Mouse (Mus musculus) splenic B cell, adult 2 months (primary cell): ENCODE data around the gene Tph1.
"Not testable (repeated sequence)": the region's sequence is repeated elsewhere in the genome, so short reads cannot be mapped to it uniquely, and the experiment has no call there.

ENCODE experiments used
- DNase-seq: peaks from one replicate; pipeline ENCODE4 v3.0.0-alpha.2; 2011; ENCODE audit warnings: low read depth, low spot score
- H3K27me3 ChIP-seq: 2 replicates; pipeline ENCODE4 v1.6.1; 2012; ENCODE audit warnings: mild to moderate bottlenecking, low read length, moderate library complexity, mixed read lengths; ENCODE audit not compliant: control insufficient read depth, poor library complexity, insufficient read depth, severe bottlenecking
- H3K36me3 ChIP-seq: 2 replicates; pipeline ENCODE4 v1.6.1; 2012; ENCODE audit warnings: mild to moderate bottlenecking, low read length, moderate library complexity, mixed read lengths; ENCODE audit not compliant: control insufficient read depth, poor library complexity, insufficient read depth, severe bottlenecking

Gene Tph1

DNA sequence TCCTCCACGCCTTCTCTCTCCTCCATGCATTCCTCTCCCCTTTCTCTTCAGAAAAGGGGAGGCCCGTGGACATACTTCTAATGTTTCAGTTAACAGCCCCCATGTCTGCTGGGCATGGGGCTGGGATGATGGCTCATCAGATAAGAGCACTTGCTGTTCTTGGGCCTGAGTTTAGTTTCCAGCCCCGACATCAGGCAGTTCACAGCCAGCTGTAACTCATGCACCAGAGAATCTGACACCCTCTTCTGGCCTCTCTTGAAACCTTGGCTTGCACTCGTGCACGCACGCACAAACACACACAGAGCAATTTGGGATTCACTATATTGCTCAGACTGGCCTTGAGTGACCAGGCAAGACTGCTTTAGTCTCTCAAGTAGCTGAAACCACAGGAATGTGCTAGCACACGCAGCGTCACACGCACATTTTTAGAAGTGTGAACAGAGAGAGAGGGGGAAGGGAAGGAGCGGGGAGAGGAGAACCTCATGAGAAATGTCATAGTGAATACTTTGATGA is at the start of gene Tph1:
Gene Tph1, minus strand, starts transcription at position 378 of the 513 bp plus-strand sequence.
- no peak for DNase-seq
- no peaks in the 10 kb centered on the region for H3K27me3 ChIP-seq

DNA sequence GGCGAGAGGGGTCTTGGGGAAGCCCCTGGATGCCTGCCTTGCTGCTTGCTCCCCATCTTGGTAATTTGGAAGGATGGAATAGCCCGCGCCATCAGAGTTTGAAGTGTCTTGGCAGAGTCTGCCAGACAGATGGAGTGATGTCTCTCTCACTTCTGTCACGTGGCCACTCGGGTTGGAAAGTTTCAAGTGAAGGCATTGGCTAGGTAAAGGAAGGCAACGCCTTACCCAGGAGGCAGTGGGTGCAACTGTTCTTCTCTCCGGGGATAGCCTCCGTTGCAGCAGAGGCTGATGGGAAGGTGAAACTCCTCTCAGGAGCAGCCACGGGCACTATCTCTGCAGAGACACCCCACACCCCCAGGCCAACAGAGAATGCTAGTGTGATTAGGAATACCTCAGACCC is 48.1 kb upstream of the Tph1 start:
- H3K27me3 ChIP-seq = no peaks in the 10 kb centered on the region
- DNase-seq = no peak
- no peaks in the 10 kb centered on the region for H3K36me3 ChIP-seq

More for the DNA sequence above, at the start of gene Tph1:
- no peaks in the 10 kb centered on the region for H3K36me3 ChIP-seq

DNA sequence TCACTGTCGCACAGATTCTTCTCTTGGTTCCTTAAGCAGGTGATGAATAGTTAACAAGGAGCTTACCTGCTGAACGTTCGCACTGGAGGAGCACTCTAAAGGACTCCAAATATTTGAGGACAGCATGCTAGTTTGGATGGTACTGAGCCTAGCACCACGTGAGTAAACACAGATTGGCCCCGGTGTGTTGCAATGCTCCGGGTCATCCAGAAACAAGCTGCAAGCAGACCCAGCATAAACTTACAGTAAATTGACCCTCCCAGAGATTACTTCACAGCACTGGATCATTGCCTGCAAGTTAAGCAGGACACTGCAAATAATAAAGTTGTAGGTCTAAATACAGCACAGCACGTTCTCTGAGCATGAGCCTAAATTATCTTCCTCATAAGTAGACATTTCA is 47.2 kb upstream of the Tph1 start:
- Histone ChIP-seq H3K27me3 (no peaks in the 10 kb centered on the region), H3K36me3 (no peaks in the 10 kb centered on the region)
- DNase-seq = no peak

DNA sequence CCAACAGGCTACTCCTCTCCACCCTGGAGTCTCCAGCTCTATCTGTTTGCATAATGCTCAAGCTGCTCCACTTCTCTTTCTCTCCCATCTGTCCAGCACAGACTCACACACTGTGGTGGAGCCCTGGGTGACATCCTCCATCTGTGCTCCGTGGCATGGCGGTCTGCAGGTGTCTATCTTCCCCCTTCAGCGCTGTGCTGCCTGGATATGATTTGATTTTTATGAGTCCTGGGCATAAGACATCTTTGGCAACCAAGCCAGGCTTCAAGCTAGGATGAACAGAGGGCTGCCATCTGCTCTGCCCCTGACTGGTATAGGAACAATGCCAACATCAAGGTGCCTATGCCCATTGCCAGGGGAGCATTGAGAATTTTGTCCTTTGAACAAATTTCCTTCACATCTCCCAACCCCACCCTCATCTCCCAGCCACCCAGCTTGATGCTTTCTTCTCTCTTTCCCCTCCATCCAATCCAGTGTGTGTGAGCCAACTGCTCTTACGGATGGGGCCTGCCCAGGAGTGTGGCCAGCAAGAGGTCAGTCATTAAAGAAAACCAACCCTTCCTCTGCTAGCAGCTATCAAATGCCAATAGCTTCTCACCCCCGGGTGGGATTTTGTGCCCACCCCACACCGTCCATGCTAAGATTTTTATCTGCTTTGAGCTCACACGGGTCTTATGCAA is 46.4 kb upstream of the Tph1 start:
- DNase-seq = no peak
- Histone ChIP-seq H3K36me3 (no peaks in the 10 kb centered on the region), H3K27me3 (no peaks in the 10 kb centered on the region)

DNA sequence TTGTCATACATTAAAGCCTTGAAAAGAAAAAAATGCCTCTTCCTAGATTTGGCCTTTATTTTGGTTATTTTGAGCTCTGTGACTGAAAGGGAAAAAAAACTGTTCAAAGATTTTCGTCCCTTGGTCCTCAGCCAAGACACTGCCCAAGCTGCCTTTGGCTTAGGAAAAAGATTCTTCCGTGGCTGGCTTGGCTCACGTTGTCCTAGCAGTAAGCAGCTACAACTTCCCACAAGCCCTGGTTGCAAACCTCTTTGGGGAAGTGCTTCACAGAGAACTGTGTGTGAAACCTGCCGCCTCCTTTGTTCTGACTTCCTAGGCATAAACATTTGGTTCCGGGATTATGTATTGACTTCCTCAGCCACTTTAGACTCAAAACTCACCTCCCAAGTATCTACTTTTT is 44.6 kb upstream of the Tph1 start:
- Histone ChIP-seq H3K27me3 (no peaks in the 10 kb centered on the region), H3K36me3 (no peaks in the 10 kb centered on the region)
- no peak for DNase-seq

DNA sequence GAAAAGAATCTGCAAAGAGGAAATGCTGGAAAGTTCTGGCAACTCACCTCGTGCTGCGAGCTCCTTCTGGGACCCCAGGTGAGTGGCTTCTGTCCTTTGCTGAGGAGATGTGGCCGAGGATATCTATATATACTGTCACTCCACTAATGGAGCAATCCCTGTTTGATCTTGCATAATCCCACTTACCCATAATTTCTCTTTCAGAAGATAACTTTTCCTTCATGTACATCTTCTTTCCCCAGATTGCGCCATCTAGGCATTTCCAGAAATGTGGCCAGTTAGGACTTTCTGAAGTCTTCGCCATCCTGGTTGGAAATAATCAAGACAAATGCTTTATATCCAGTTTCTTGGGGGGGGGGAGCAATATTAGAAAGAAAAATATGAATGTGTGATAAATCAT is 43.3 kb upstream of the Tph1 start, which contains the start of gene Saa3:
Gene Saa3, minus strand, starts transcription at position 101 of the 400 bp plus-strand sequence.
- no peak for DNase-seq
- Histone ChIP-seq H3K27me3 (no peaks in the 10 kb centered on the region), H3K36me3 (no peaks in the 10 kb centered on the region)

DNA sequence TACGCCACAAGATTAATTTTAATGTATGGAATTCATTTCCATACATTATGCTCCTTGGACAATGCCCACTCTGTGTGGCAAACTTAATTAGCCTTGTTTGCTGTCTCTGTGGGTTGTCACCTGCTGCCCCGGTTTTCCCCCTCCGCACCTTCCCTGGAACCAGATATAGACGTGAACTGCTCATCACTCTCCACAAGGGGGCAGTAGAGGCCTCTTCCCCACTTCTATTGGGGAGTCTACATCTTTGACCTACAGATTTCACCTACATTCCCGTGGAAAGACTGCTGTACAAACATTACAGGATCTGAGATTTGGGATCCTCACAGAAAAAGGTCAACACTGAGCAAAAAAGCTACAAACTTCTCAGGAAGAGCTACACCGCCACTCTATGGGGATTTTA is 42.2 kb upstream of the Tph1 start:
- Histone ChIP-seq H3K36me3 (no peaks in the 10 kb centered on the region), H3K27me3 (no peaks in the 10 kb centered on the region)
- peak; percentile 83 for DNase-seq

DNA sequence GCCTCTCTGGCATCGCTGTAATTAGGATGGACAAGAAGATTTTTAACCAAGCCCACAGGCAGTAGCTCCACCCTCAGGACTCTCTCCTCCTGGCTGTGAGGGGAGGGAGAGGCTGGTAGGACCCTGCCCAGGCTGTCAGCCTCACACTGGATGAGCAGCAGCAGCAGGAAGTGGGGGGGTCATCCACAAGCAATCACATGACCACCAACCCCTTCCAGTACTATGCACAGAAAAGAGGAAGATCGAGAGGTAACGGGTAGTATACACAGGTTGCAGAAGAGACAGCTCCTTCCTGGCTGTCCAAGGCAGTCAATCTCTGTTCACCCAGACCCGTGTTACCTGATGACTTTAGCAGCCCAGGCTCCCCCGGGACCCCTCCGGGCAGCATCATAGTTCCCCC is 39.9 kb upstream of the Tph1 start:
- no peaks in the 10 kb centered on the region for H3K27me3 ChIP-seq
- peak; percentile 76 for DNase-seq
- H3K36me3 ChIP-seq = no peaks in the 10 kb centered on the region

DNA sequence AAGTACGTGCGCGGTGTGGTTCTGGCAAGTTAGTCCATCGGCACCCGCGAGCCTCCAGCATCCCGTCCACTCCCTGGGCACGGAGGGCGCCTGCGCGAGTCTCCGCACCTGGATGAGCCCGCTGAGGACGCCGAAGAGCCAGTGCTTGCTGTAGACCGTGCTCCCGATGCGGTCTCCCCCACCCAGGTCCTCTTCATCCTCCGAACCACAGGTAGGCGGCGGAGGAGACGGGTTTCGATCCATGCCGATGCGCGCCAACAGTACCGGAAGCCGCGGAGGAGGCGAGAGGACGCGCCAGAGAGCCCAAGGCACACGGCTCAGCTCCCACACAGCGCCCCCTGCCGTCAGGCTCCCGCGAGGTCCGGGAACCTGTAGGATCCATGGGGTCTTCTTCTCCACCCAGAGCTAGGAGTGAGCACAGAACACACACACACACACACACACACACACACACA is 38.1 kb upstream of the Tph1 start, which contains the start of gene Saal1:
Gene Saal1, minus strand, starts transcription at position 291 of the 455 bp plus-strand sequence.
- DNase-seq = peak; percentile 95

DNA sequence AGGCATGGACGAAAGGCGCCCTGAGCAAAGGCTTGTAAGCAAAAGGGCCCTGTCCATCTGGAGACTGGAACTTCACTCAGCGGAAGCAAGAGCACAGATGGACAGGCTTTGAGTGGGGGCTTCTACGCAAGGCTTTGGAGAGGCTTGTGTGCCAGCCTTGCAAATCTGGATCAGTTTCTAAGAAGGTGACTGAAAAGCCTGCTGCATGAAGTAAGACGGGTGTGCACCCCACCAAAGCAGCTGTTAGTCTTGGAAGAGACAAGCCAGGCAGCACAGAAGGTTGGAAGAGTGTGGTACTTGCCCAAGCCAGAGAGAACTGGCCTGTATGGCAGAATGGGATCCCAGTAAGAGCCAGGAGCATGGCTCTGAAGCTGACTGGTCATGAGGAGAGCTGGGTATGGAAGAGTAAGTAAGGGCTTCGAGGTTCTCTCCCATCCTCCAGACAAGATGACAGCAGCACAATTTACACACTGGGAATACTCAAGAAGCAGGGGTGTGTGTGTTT is 28.2 kb upstream of the Tph1 start:
- DNase-seq = no peak
- Histone ChIP-seq H3K27me3 (no peaks in the 10 kb centered on the region), H3K36me3 (peaks cover 2% of the 10 kb centered on the region)

More for the DNA sequence above, 38.1 kb upstream of the Tph1 start, which contains the start of gene Saal1:
- Histone ChIP-seq H3K27me3 (no peaks in the 10 kb centered on the region), H3K36me3 (no peaks in the 10 kb centered on the region)

DNA sequence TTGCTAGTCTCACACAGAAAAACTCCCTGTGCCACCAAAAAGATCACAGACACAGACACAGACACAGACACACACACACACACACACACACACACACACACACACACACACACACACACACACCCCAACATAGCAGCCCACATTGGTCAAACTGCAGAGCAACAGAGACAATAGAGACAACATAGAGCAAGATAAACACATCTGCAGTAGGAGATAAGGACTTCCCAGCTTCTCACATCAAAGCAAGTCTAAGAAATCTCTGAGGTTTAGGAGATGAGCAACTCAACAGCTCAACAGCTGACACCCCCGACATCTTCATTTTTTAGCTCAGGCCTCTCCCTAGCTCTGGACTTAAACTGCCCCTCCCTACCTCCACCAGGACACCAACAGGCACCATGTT is 24.4 kb upstream of the Tph1 start:
- DNase-seq = no peak
- no peaks in the 10 kb centered on the region for H3K27me3 ChIP-seq
- H3K36me3 ChIP-seq = peaks cover 6% of the 10 kb centered on the region; the same call in 1 of the 2 replicates

DNA sequence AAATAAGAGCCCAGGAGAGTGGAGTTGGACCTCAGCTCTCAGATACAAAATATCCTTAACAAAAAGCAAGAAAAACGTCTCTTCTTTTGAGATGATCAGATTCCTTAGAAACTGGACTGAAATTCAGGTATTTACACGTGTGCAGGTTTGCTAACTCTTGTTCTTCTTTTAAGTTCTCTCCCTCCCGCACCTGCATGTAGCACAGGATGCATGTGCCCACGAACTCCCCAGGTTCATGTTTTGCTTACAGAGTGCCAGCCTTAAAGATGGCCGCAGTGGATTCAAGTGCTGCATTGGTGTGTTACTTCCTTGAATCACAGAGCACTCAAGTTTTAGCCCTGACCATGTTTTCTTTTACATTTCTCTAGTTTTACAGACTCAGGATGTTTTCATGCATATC is 14.5 kb upstream of the Tph1 start:
- Histone ChIP-seq H3K27me3 (no peaks in the 10 kb centered on the region), H3K36me3 (peaks cover 8% of the 10 kb centered on the region)
- DNase-seq = peak; percentile 54

DNA sequence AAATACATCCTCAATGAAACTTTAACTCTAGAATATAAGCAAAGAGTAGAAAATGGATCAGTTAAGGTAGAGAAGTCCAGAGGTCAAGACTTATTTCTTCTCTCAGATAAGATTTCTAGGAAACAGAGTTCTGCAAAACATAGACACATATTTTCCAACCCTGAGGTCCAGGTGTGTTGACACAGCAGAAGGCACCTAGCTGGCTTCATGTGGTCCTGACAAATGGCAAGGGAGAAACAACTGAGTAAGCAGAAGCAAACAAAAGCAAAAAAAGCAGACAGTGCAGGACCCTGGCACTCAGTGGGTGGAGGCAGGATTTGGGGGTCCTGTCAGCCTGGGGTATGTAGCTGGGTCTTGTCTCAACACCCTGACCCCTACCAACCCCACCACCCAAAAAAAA is 8.4 kb upstream of the Tph1 start:
- no peak for DNase-seq
- H3K36me3 ChIP-seq = no peaks in the 10 kb centered on the region
- H3K27me3 ChIP-seq = no peaks in the 10 kb centered on the region

DNA sequence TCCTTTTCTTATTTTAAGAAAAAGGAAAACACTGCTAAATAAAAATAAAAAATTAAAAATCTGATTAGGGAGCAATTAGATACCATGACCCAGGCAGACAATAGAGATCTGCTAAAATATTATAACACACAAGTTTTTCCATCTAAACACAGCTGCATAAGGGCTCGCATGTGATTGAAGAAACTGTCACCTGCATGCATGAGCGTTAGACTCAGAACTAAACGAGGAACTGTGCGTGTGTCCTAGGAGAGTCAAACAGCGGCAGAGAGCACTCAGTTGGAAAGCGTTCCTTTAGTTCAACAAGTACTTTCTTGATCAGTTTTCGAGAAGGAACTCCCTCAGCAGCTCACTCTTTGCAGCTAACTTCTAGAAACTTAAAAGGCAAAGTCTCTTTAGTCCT is 6.7 kb upstream of the Tph1 start:
- not testable (repeated sequence) for DNase-seq, H3K27me3 ChIP-seq, H3K36me3 ChIP-seq

DNA sequence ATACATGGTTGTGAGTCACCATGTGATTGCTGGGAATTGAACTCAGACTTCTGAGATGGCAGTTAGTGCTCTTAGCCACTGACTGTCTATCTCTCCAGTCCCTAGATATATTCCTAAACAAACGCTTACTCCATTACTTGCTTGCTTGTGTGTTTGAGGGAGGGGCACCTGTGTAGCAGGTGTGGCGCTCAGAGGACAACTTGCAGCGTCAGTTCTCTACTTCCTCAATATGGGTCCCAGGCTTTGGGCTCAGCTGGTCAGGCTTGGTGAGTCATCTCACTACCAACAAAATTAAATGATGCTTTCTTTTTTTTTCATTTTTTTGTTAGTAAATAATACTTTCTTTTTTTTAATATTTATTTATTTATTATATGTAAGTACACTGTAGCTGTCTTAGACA is 6.1 kb upstream of the Tph1 start:
- H3K36me3 ChIP-seq = no peaks in the 10 kb centered on the region
- no peaks in the 10 kb centered on the region for H3K27me3 ChIP-seq
- DNase-seq = no peak
